Mouse (Mus musculus) urinary bladder, postnatal 10 days (tissue): ENCODE data around the gene Osbpl7.

Experiments used
- DNase-seq: peaks from one replicate; pipeline ENCODE4 v3.0.0; 2022; ENCODE audit warnings: low spot score

Osbpl7 gene

GRCm38 (mm10) chr11:97050216-97050943 is at the start of gene Osbpl7:
Gene Osbpl7, plus strand, starts transcription at chr11:97050628.
- DNase-seq, result no peak

GRCm38 (mm10) chr11:97003170-97003569 is 47.3 kb upstream of the Osbpl7 start:
- no peak for DNase-seq

- DNase-seq, result no peak
These were observed 43.2 kb upstream of the Osbpl7 start for GRCm38 (mm10) chr11:97007093-97007794.

GRCm38 (mm10) chr11:97009198-97009790 is 41.1 kb upstream of the Osbpl7 start:
- no peak for DNase-seq

- no peak for DNase-seq
These were observed 37.2 kb upstream of the Osbpl7 start, which contains the start of gene Sp6 for GRCm38 (mm10) chr11:97013121-97013670. Gene Sp6, plus strand, starts transcription at chr11:97013394.

GRCm38 (mm10) chr11:97017696-97018582 is 32.5 kb upstream of the Osbpl7 start:
- DNase-seq, result no peak

GRCm38 (mm10) chr11:97018583-97019344 is 31.7 kb upstream of the Osbpl7 start:
- DNase-seq, result no peak

- no peak for DNase-seq
These were observed 31.1 kb upstream of the Osbpl7 start for GRCm38 (mm10) chr11:97019345-97019708.

GRCm38 (mm10) chr11:97021121-97021765 is 29.2 kb upstream of the Osbpl7 start:
- DNase-seq, result no peak

- no peak for DNase-seq
These were observed 28.4 kb upstream of the Osbpl7 start for GRCm38 (mm10) chr11:97021873-97022484.

- DNase-seq, result no peak
These were observed 25.5 kb upstream of the Osbpl7 start for GRCm38 (mm10) chr11:97024977-97025376.

- DNase-seq, result peak; percentile 70
These were observed 24.6 kb upstream of the Osbpl7 start for GRCm38 (mm10) chr11:97025721-97026344.

- DNase-seq, result no peak
These were observed 20.6 kb upstream of the Osbpl7 start, which contains the start of gene Scrn2 for GRCm38 (mm10) chr11:97029686-97030417. Gene Scrn2, plus strand, starts transcription at chr11:97029938.

GRCm38 (mm10) chr11:97030426-97030825 is 20.0 kb upstream of the Osbpl7 start:
- DNase-seq, result no peak

- no peak for DNase-seq
These were observed 18.5 kb upstream of the Osbpl7 start for GRCm38 (mm10) chr11:97031977-97032376.

GRCm38 (mm10) chr11:97032499-97032898 is 17.9 kb upstream of the Osbpl7 start:
- no peak for DNase-seq

GRCm38 (mm10) chr11:97033781-97034180 is 16.6 kb upstream of the Osbpl7 start:
- no peak for DNase-seq

GRCm38 (mm10) chr11:97036141-97036540 is 14.3 kb upstream of the Osbpl7 start:
- DNase-seq, result no peak

GRCm38 (mm10) chr11:97038881-97039280 is 11.5 kb upstream of the Osbpl7 start:
- no peak for DNase-seq
